Mouse (Mus musculus) cerebellum, adult (tissue): ENCODE data around the gene Slc7a9.

Experiments
- ATAC-seq: cut with Nextera tagmentation; 2 replicates; pipeline ENCODE4 v1.9.2; 2017; ENCODE audit warnings: mild to moderate bottlenecking, moderate library complexity, mixed read lengths; ENCODE audit not compliant: insufficient number of reproducible peaks, low FRiP score, low TSS enrichment

The Slc7a9 gene

DNA sequence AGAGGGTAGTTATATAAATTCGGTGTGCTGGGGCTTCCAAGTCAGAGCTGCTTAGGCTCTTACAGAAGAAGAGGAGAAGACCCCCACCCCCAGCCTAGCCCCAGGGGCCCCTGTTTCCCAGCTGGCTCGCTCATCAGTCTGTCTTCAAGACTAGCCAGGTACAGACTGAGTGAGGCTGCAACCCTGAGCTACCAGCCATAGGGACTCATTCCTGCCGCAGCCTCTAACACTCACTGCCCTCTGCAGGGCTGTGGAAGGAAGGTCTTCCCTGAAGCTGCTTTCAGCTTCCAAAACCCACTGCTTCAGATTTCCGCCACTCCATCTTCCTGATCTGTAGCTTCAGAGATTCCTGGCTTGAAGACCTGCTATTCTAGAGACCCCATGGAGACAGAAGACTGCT is 53.4 kb downstream of the Slc7a9 start:
- peak; percentile 56; the same call in 1 of the 2 replicates for ATAC-seq
